Mouse (Mus musculus) left cerebral cortex, adult 2 months (tissue): ENCODE measurements around the gene Cyb5b. TPM values are rescaled to one million over a fixed set of nuclear protein-coding genes. Genes with fewer than 3 reads are reported as not detected.

ENCODE experiments used
- DNase-seq, 2 experiments: peaks; one replicate each; pipeline ENCODE4 v3.0.0; 2021 to 2022; ENCODE audit warnings: low spot score in 2 of 2, mixed read lengths in 1 of 2; ENCODE audit errors: extremely low spot score in 1 of 2
- H3K27ac ChIP-seq: fragments of 200-600 bp; 2 replicates; pipeline ENCODE4 v1.8.1; 2022
- H3K4me3 ChIP-seq: fragments of 200-600 bp; 2 replicates; pipeline ENCODE4 v1.8.1; 2022
- CTCF ChIP-seq: fragments of 200-600 bp; IDR thresholded peaks from 2 replicates; pipeline ENCODE4 v1.8.1; 2022; ENCODE audit warnings: antibody characterized with exemption, mild to moderate bottlenecking, moderate library complexity
- intact Hi-C: fragments of 180-260 bp; cut with DNase I; formaldehyde crosslinking; loops from one replicate; pipeline ENCODE4 v1.15.1; 2025
- total RNA-seq, 2 experiments: library from RNA; stranded (reverse); gene quantifications; 2 replicates each; pipeline ENCODE4 v1.2.3; 2021

Gene Cyb5b
- total RNA-seq, 2 experiments from 2014 or later: 92.3 to 93.6 TPM

- intact Hi-C loops: loop anchor here (5.0 kb wide), 1 partner anchor 34 kb away; no protein-coding TSS in a partner anchor
- no peak for TF ChIP-seq CTCF
- Histone ChIP-seq H3K27ac (no peak overlapping the region), H3K4me3 (peak overlapping the region; percentile 55)
- no peak for DNase-seq
Observed at GRCm38 (mm10) chr8:107151212-107151920, 926 bp downstream of the Cyb5b start.

GRCm38 (mm10) chr8:107153326-107154210, 3.1 kb downstream of the Cyb5b start:
- DNase-seq: no peak
- TF ChIP-seq CTCF: no peak
- intact Hi-C loops: loop anchor here (5.0 kb wide), 1 partner anchor 36 kb away; no protein-coding TSS in a partner anchor
- Histone ChIP-seq H3K27ac (no peak overlapping the region), H3K4me3 (no peak overlapping the region)

- Histone ChIP-seq H3K4me3 (no peak overlapping the region), H3K27ac (no peak overlapping the region)
- TF ChIP-seq CTCF: no peak
- DNase-seq: no peak
- intact Hi-C loops: no loop called here
Observed at GRCm38 (mm10) chr8:107156816-107157215, 6.4 kb downstream of the Cyb5b start.

GRCm38 (mm10) chr8:107157836-107158235, 7.4 kb downstream of the Cyb5b start:
- no peak for TF ChIP-seq CTCF
- H3K4me3 ChIP-seq: no peak overlapping the region
- intact Hi-C loops: no loop called here
- DNase-seq: no peak
- no peak overlapping the region for H3K27ac ChIP-seq

- Histone ChIP-seq H3K27ac (no peak overlapping the region), H3K4me3 (no peak overlapping the region)
- intact Hi-C loops: no loop called here
- no peak for DNase-seq
- TF ChIP-seq CTCF: no peak
Observed at GRCm38 (mm10) chr8:107158890-107159289, 8.4 kb downstream of the Cyb5b start.

- intact Hi-C loops: no loop called here
- no peak overlapping the region for H3K4me3 ChIP-seq
- no peak for DNase-seq
- no peak overlapping the region for H3K27ac ChIP-seq
- TF ChIP-seq CTCF: no peak
Observed at GRCm38 (mm10) chr8:107164251-107164773, 13.9 kb downstream of the Cyb5b start.

- TF ChIP-seq CTCF: no peak
- no peak for DNase-seq
- Histone ChIP-seq H3K4me3 (no peak overlapping the region), H3K27ac (no peak overlapping the region)
- intact Hi-C loops: no loop called here
Observed at GRCm38 (mm10) chr8:107165745-107166144, 15.3 kb downstream of the Cyb5b start.

- Histone ChIP-seq H3K27ac (no peak overlapping the region), H3K4me3 (no peak overlapping the region)
- no peak for DNase-seq
- intact Hi-C loops: no loop called here
- no peak for TF ChIP-seq CTCF
Observed at GRCm38 (mm10) chr8:107167848-107168247, 17.4 kb downstream of the Cyb5b start.

- H3K4me3 ChIP-seq: no peak overlapping the region
- intact Hi-C loops: no loop called here
- TF ChIP-seq CTCF: no peak
- no peak for DNase-seq
- no peak overlapping the region for H3K27ac ChIP-seq
Observed at GRCm38 (mm10) chr8:107172152-107172551, 21.7 kb downstream of the Cyb5b start.

GRCm38 (mm10) chr8:107172969-107173645, 22.7 kb downstream of the Cyb5b start:
- no peak for DNase-seq
- intact Hi-C loops: no loop called here
- no peak overlapping the region for H3K27ac ChIP-seq
- no peak overlapping the region for H3K4me3 ChIP-seq
- TF ChIP-seq CTCF: no peak

- H3K27ac ChIP-seq: no peak overlapping the region
- TF ChIP-seq CTCF: no peak
- intact Hi-C loops: loop anchor here (5.0 kb wide), 1 partner anchor 141 kb away; no protein-coding TSS in a partner anchor
- H3K4me3 ChIP-seq: no peak overlapping the region
- DNase-seq: no peak
Observed at GRCm38 (mm10) chr8:107181122-107181521, 30.7 kb downstream of the Cyb5b start.
